Mouse (Mus musculus) stomach, embryonic 16.5 days (tissue): ENCODE data around the gene Tmprss11g. TPM values are rescaled to one million over a fixed set of nuclear protein-coding genes. Genes with fewer than 3 reads are reported as not detected.

Experiments used
- ATAC-seq: fragments of 200-750 bp; cut with Nextera tagmentation; 2 replicates; pipeline ENCODE4 v1.8.0; 2017; ENCODE audit warnings: moderate number of reproducible peaks, moderate TSS enrichment; ENCODE audit not compliant: insufficient read depth, low FRiP score
- H3K27ac ChIP-seq: fragments of 300-500 bp; sonication (generic); 2 replicates; pipeline ENCODE4 v1.5.1; 2014; ENCODE audit warnings: low read length
- H3K27me3 ChIP-seq: fragments of 300-500 bp; sonication (generic); 2 replicates; pipeline ENCODE4 v1.6.1; 2014; ENCODE audit warnings: low read length, control low read depth, mixed read lengths; ENCODE audit not compliant: control insufficient read depth, insufficient read depth
- H3K36me3 ChIP-seq: fragments of 300-500 bp; sonication (generic); 2 replicates; pipeline ENCODE4 v1.6.1; 2014; ENCODE audit warnings: low read length; ENCODE audit not compliant: control insufficient read depth, insufficient read depth
- H3K4me1 ChIP-seq: fragments of 300-500 bp; sonication (generic); 2 replicates; pipeline ENCODE4 v1.6.1; 2014; ENCODE audit warnings: low read length, control low read depth, mixed read lengths; ENCODE audit not compliant: control insufficient read depth, insufficient read depth
- H3K4me2 ChIP-seq: fragments of 300-500 bp; sonication (generic); 2 replicates; pipeline ENCODE4 v1.6.1; 2014; ENCODE audit warnings: low read depth, low read length, mixed read lengths
- H3K4me3 ChIP-seq: fragments of 300-500 bp; sonication (generic); replicated peaks from 2 replicates; pipeline ENCODE4 v1.5.1; 2014; ENCODE audit warnings: mild to moderate bottlenecking, low read length
- H3K9ac ChIP-seq: fragments of 300-500 bp; sonication (generic); 2 replicates; pipeline ENCODE4 v1.6.1; 2014; ENCODE audit warnings: low read length
- H3K9me3 ChIP-seq: fragments of 300-500 bp; sonication (generic); replicated peaks from 2 replicates; pipeline ENCODE4 v1.6.1; 2016; ENCODE audit warnings: low read length, control low read depth; ENCODE audit not compliant: control insufficient read depth
- WGBS: fragments of 180-500 bp; shearing (Covaris S2); extraction: QIAGEN DNeasy Blood & Tissue Kit; methylation state at CpG from one replicate; pipeline ENCODE4 v1.1.7; 2014; 5-methylcytosine and 5-hydroxymethylcytosine counted together
- polyA plus RNA-seq: library from polyadenylated mRNA; unstranded; fragments of >200 nt; fragmentation: Nextera tagmentation; extraction: Ambion mirVana; gene quantifications from 2 replicates; pipeline ENCODE4 v1.2.1, GENCODE M21; 2015

The Tmprss11g gene
- polyA plus RNA-seq, 1 experiment from 2014 or later = 16.2 TPM

DNA sequence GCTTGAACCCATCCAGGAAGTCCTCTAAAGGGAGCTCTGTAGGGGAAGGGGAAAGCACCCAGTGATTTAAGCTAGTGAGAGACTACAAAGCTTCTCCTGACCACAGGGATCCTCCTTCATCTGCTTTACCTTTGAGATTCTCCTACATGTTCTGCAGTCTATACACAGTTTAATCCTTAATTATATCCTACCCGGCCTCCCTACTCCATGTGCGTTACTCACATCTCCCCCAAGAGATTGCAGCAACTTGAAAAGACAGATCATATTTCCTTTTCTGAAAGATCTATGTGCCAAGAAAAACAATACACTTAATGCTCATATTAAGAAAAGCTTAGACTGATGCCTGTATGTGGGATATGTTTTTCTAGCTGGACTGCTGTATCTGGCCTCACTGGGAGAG, 79.1 kb downstream of the Tmprss11g start:
- H3K4me3 ChIP-seq = no peak overlapping the region
- no peak overlapping the region for H3K9ac ChIP-seq
- no peak for ATAC-seq
- no peak overlapping the region for H3K27ac ChIP-seq
- WGBS = 48% methylated on average over 2 of the region's 2 CpGs
- no peak overlapping the region for H3K4me2 ChIP-seq
- H3K4me1 ChIP-seq = no peaks in the 10 kb centered on the region
- H3K36me3 ChIP-seq = no peaks in the 10 kb centered on the region
- H3K9me3 ChIP-seq = no peaks in the 10 kb centered on the region
- H3K27me3 ChIP-seq = no peaks in the 10 kb centered on the region

DNA sequence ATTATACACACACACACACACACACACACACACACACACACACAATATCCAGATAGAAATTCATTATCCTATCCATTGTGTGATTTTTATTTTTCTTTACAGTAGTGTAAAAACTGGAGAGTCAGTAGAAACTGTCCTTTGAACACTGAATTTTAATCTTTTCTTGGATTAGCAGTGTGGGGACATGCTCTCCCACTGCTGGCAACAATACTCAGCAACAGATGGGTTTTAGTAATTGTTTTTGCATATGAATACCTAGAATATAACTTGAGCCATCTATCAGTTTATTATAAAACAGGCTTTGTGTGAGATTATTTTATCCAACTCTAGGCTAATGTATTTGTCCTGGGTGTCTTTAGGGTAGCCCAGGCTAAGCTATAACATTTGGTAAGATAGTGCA, 79.9 kb downstream of the Tmprss11g start:
- Histone ChIP-seq H3K27me3 (no peaks in the 10 kb centered on the region), H3K4me2 (no peak overlapping the region), H3K27ac (no peak overlapping the region), H3K4me3 (no peak overlapping the region), H3K9me3 (no peaks in the 10 kb centered on the region), H3K36me3 (no peaks in the 10 kb centered on the region), H3K4me1 (no peaks in the 10 kb centered on the region), H3K9ac (no peak overlapping the region)
- ATAC-seq = no peak

Other genes with a start within 250 kb of the Tmprss11g start
- not detected in 2 replicates for gene Tmprss11c, start 229.3 kb downstream of the Tmprss11g start, polyA plus RNA-seq
- gene Tmprss11d, start 145.2 kb downstream of the Tmprss11g start, polyA plus RNA-seq = 12.5 and 20.6 TPM in 2 replicates
- gene Tmprss11a, start 49.6 kb downstream of the Tmprss11g start, polyA plus RNA-seq = 13.0 and 17.5 TPM in 2 replicates
- 1.5 and 3.0 TPM in 2 replicates for gene Tmprss11f, start 113.8 kb upstream of the Tmprss11g start, polyA plus RNA-seq
- 12.2 and 14.1 TPM in 2 replicates for gene Tmprss11b, start 157.8 kb upstream of the Tmprss11g start, polyA plus RNA-seq
- 2.3 and 4.5 TPM in 2 replicates for gene Tmprss11e, start 227.2 kb upstream of the Tmprss11g start, polyA plus RNA-seq